Mouse (Mus musculus): Measurements from ENCODE around the gene Upf2.
"Not testable (repeated sequence)": the region's sequence is repeated elsewhere in the genome, so short reads cannot be mapped to it uniquely, and the experiment has no call there.

Upf2 gene

GRCm38 (mm10) chr2:5950305-5950704, 964 bp upstream of the Upf2 start:
- peak; percentile 9 for DNase-seq

GRCm38 (mm10) chr2:5951621-5952211, 447 bp downstream of the Upf2 start:
- DNase-seq = no peak

- DNase-seq = no peak
These were observed 6.4 kb downstream of the Upf2 start for GRCm38 (mm10) chr2:5957705-5958104.

GRCm38 (mm10) chr2:5962265-5962664, 11.0 kb downstream of the Upf2 start:
- no peak for DNase-seq

- not testable (repeated sequence) for DNase-seq
These were observed 12.5 kb downstream of the Upf2 start for GRCm38 (mm10) chr2:5963729-5964128.

- DNase-seq = no peak
These were observed 14.7 kb downstream of the Upf2 start for GRCm38 (mm10) chr2:5965972-5966371.

- not testable (repeated sequence) for DNase-seq
These were observed 19.4 kb downstream of the Upf2 start for GRCm38 (mm10) chr2:5970629-5971028.

- DNase-seq = no peak
These were observed 26.3 kb downstream of the Upf2 start for GRCm38 (mm10) chr2:5977532-5977931.

- peak; percentile 36 for DNase-seq
These were observed 44.3 kb downstream of the Upf2 start for GRCm38 (mm10) chr2:5995538-5995937.

GRCm38 (mm10) chr2:6003949-6004348, 52.7 kb downstream of the Upf2 start:
- DNase-seq = no peak

- no peak for DNase-seq
These were observed 63.3 kb downstream of the Upf2 start for GRCm38 (mm10) chr2:6014532-6014931.

- not testable (repeated sequence) for DNase-seq
These were observed 63.9 kb downstream of the Upf2 start for GRCm38 (mm10) chr2:6015182-6015581.

- no peak for DNase-seq
These were observed 69.3 kb downstream of the Upf2 start for GRCm38 (mm10) chr2:6020570-6020969.

GRCm38 (mm10) chr2:6042644-6043043, 91.4 kb downstream of the Upf2 start:
- DNase-seq = no peak

- DNase-seq = no peak
These were observed 95.5 kb downstream of the Upf2 start for GRCm38 (mm10) chr2:6046796-6047195.

- DNase-seq = no peak
These were observed 97.3 kb downstream of the Upf2 start for GRCm38 (mm10) chr2:6048570-6048969.

- DNase-seq = no peak
These were observed 97.7 kb downstream of the Upf2 start for GRCm38 (mm10) chr2:6049018-6049417.

GRCm38 (mm10) chr2:6055466-6055865, 104.2 kb downstream of the Upf2 start:
- DNase-seq = no peak

GRCm38 (mm10) chr2:6056518-6056917, 105.2 kb downstream of the Upf2 start:
- DNase-seq = no peak

GRCm38 (mm10) chr2:6059291-6059690, 108.0 kb downstream of the Upf2 start:
- no peak for DNase-seq

- DNase-seq = no peak
These were observed 109.0 kb downstream of the Upf2 start for GRCm38 (mm10) chr2:6060071-6060804.

- DNase-seq = no peak
These were observed 116.1 kb downstream of the Upf2 start for GRCm38 (mm10) chr2:6067341-6067740.

- DNase-seq = no peak
These were observed 119.7 kb downstream of the Upf2 start for GRCm38 (mm10) chr2:6070925-6071324.

GRCm38 (mm10) chr2:6071598-6072440, 120.5 kb downstream of the Upf2 start:
- no peak for DNase-seq

Measured in thymus, postnatal 14 days (tissue).